Mouse (Mus musculus): ENCODE data around the gene H2al1a.

The H2al1a gene

DNA sequence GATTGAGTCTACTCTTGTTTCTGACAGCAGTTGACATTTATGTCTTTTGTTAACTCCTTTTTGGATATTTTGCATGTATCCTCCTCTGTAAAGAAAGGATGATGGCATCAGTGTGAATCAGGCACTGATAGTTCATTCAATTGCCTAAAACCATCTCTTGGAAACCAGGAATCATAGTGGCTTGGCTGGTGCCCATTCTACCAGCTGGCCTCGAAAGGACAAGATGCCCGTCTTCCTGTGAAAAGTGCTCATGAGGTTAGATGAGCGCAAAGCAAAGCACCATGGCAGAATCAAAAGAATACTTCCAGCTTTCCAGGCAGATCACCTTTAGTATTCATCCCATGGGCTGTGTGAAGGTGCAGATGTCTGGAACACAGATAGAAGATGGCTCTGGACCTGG, 47.7 kb downstream of the H2al1a start:
- peak; percentile 63 for DNase-seq

Data from cerebellum, adult 9-10 months (tissue).